Mouse (Mus musculus): ENCODE results near the gene Gli3. TPM values are rescaled to one million over a fixed set of nuclear protein-coding genes. Genes with fewer than 3 reads are reported as not detected.

Gene Gli3
- polyA plus RNA-seq, 1 experiment from 2014 or later = 18.9 TPM

GRCm38 (mm10) chr13:15675480-15675879 lies 212.4 kb downstream of the Gli3 start:
- Histone ChIP-seq H3K27ac (no peak overlapping the region), H3K4me3 (replicated peaks) (no peak overlapping the region), H3K4me2 (no peak overlapping the region), H3K9ac (no peak overlapping the region), H3K4me1 (no peaks in the 10 kb centered on the region), H3K9me3 (no peaks in the 10 kb centered on the region), H3K27me3 (replicated peaks) (no peaks in the 10 kb centered on the region), H3K36me3 (no peaks in the 10 kb centered on the region)
- no peak for ATAC-seq (ENCODE audit: insufficient read depth, low FRiP score, low read depth)

DNA sequence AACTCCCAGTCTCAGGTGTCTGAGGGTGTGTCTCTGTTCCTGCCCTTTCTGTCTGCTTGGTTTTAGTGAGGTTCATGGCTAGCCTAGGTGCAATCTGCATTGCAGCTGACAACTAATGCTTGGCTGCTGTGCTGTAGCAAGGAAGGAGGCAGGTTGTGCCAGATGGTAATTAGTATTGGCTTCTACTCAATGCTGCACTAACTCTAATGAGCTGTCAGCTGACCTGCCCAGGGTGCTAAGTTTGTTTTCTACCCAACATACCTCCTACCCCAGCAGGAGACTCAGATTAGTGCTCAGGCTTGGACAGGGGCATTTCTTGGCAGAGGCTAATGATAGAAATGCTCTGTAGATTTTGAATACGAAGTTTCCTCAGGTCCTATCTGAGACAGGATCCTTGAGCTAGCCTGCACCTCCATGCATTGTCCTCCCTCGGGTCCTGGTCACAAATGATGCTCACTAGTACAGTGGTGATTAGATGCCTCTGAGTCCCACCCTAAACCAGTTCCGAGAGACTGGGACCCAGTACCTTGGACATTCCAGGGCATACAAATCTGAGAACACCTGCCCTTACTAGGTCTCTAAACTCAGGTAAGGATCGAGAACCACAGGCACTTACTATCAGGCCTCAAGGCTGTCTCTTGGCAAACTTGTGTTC lies 214.2 kb downstream of the Gli3 start:
- Histone ChIP-seq H3K36me3 (no peaks in the 10 kb centered on the region), H3K4me1 (no peaks in the 10 kb centered on the region), H3K9ac (no peak overlapping the region), H3K4me3 (replicated peaks) (no peak overlapping the region), H3K27me3 (replicated peaks) (no peaks in the 10 kb centered on the region), H3K4me2 (no peak overlapping the region), H3K9me3 (no peaks in the 10 kb centered on the region), H3K27ac (no peak overlapping the region)
- 88% methylated on average over 4 of the region's 4 CpGs for WGBS
- ATAC-seq (ENCODE audit: insufficient read depth, low FRiP score, low read depth) = no peak

DNA sequence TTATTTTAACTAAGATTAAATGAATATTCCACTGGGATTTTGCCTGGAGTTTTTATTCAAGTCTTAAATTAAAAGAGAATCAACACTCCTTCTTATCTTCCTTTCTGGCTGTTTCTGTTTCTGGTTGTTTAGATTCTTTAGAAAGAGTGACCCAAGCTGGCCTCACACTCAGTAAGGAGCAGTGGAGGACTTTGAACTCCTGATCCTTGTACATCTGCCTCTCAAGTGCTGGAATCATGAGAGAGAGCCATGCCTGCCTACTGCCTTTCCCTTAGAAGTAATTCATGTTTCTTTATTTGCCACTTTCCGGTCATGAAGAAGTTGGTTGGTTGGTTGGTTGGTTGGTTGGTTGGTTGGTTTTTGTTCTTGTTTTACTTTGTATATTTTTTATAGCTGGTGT lies 218.5 kb downstream of the Gli3 start:
- Histone ChIP-seq H3K4me2 (no peak overlapping the region), H3K4me1 (no peaks in the 10 kb centered on the region), H3K4me3 (replicated peaks) (no peak overlapping the region), H3K9ac (no peak overlapping the region), H3K27me3 (replicated peaks) (no peaks in the 10 kb centered on the region), H3K36me3 (no peaks in the 10 kb centered on the region), H3K27ac (no peak overlapping the region), H3K9me3 (no peaks in the 10 kb centered on the region)
- 95% methylated on average over 1 of the region's 1 CpGs for WGBS
- no peak for ATAC-seq (ENCODE audit: insufficient read depth, low FRiP score, low read depth)

DNA sequence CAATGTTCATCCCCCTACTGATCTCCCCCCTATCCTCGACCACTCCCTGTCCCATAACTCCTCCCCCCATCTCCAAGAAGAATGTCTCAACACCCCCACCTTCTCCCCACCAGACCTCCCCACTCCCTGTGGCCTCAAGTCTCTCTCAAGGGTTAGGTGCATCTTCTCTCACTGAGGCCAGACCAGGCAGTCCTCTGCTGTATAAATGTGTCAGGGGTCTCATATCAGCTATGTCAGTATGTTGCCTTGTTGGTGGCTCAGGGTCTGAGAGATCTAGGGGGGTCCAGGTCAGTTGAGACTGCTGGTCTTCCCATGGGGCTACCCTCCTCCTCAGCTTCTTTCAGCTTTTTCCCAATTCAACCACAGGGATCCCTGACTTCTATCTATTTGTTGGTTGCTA lies 220.0 kb downstream of the Gli3 start:
- H3K27me3 ChIP-seq (replicated peaks) = no peaks in the 10 kb centered on the region
- no peak for ATAC-seq (ENCODE audit: insufficient read depth, low FRiP score, low read depth)
- no peak overlapping the region for H3K27ac ChIP-seq
- no peak overlapping the region for H3K9ac ChIP-seq
- no peaks in the 10 kb centered on the region for H3K36me3 ChIP-seq
- no peak overlapping the region for H3K4me3 ChIP-seq (replicated peaks)
- H3K4me1 ChIP-seq = no peaks in the 10 kb centered on the region
- 22% methylated on average over 1 of the region's 1 CpGs for WGBS
- no peaks in the 10 kb centered on the region for H3K9me3 ChIP-seq
- no peak overlapping the region for H3K4me2 ChIP-seq

DNA sequence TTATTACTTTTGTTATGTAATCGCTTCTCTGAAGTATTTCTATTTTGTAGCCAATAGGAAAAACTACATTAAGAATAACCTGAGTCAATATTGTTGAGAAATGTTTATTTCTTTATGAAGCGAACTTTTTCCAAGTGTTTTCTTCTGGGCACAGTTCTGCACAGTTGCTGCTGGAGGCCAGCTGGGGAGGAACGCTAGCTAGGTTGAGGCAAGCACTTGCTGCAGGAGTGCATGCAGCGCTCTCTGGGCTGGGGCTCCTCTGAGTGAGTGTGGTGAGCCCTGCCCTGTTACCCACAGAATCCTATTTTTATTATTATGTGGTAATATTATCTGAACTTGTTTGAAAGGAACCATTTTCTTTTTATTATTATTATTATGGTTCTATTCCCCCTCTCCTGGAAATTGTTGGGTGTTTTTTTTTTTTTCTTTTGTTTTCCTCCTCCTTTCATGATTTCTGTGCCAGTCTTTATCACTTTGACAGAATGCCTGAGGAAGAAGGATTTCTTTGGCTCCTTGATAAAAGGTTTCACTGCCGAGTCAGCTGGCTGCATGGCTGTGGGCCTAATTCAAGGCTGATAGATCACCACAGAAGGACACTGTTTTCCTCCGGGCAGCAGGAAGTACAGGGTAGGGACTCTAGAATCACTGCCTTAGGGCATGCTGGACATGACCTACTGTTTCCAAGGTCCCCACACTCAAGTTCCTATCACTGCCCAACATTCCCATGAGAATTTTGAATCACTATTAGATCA lies 225.2 kb downstream of the Gli3 start:
- no peak for ATAC-seq (ENCODE audit: insufficient read depth, low FRiP score, low read depth)
- no peak overlapping the region for H3K4me3 ChIP-seq (replicated peaks)
- no peak overlapping the region for H3K27ac ChIP-seq
- no peaks in the 10 kb centered on the region for H3K27me3 ChIP-seq (replicated peaks)
- no peaks in the 10 kb centered on the region for H3K9me3 ChIP-seq
- no peak overlapping the region for H3K9ac ChIP-seq
- H3K4me2 ChIP-seq = no peak overlapping the region
- no peaks in the 10 kb centered on the region for H3K4me1 ChIP-seq
- H3K36me3 ChIP-seq = no peaks in the 10 kb centered on the region
- 73% methylated on average over 6 of the region's 6 CpGs for WGBS

- H3K4me1 ChIP-seq = no peaks in the 10 kb centered on the region
- no peak overlapping the region for H3K27ac ChIP-seq
- WGBS = 84% methylated on average over 5 of the region's 5 CpGs
- ATAC-seq (ENCODE audit: insufficient read depth, low FRiP score, low read depth) = no peak
- H3K4me3 ChIP-seq (replicated peaks) = no peak overlapping the region
- no peak overlapping the region for H3K9ac ChIP-seq
- H3K27me3 ChIP-seq (replicated peaks) = no peaks in the 10 kb centered on the region
- H3K9me3 ChIP-seq = no peaks in the 10 kb centered on the region
- no peaks in the 10 kb centered on the region for H3K36me3 ChIP-seq
- H3K4me2 ChIP-seq = no peak overlapping the region
These were observed 225.9 kb downstream of the Gli3 start for GRCm38 (mm10) chr13:15688826-15689501.

DNA sequence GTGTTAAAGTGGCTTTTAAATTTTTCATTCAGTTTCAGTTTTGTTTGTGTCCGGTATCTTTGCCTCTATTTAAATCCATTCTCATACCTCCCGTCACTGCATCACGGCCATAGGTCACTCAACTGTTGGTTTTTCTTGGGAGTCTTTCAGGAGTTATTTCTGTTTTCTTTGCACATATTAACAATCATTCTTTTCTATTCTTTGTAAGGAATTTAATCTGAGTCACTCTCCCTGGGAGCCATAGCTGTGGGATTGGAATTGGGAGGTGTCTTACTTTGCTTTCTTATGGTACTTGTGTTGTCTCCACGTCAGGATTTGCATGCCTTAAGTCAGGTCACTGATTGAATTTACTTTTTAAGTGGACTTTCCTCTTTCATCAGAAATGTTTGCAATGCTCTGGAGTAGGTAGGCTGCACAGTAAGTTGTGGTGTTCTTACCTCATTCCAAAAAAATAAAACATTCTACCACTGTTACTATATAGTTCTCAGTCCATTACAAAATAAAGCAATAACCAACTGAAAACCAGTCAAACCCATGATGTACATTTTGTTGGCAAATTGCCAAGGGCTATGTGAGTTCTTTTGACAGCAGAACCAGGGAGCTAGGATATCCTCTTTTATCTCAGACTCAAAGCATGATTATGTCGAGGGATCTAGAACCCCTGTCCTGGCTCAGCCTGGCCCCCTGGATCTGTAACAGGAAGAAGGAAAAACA lies 228.9 kb downstream of the Gli3 start:
- WGBS = 60% methylated on average over 5 of the region's 5 CpGs
- no peak for ATAC-seq (ENCODE audit: insufficient read depth, low FRiP score, low read depth)
- H3K4me2 ChIP-seq = no peak overlapping the region
- H3K9ac ChIP-seq = no peak overlapping the region
- H3K36me3 ChIP-seq = no peaks in the 10 kb centered on the region
- no peaks in the 10 kb centered on the region for H3K9me3 ChIP-seq
- H3K4me3 ChIP-seq (replicated peaks) = no peak overlapping the region
- H3K27me3 ChIP-seq (replicated peaks) = no peaks in the 10 kb centered on the region
- H3K4me1 ChIP-seq = no peaks in the 10 kb centered on the region
- no peak overlapping the region for H3K27ac ChIP-seq

GRCm38 (mm10) chr13:15692465-15692809 lies 229.4 kb downstream of the Gli3 start:
- Histone ChIP-seq H3K9me3 (no peaks in the 10 kb centered on the region), H3K36me3 (no peaks in the 10 kb centered on the region), H3K4me1 (no peaks in the 10 kb centered on the region), H3K9ac (no peak overlapping the region), H3K4me2 (no peak overlapping the region), H3K27ac (no peak overlapping the region), H3K4me3 (replicated peaks) (no peak overlapping the region), H3K27me3 (replicated peaks) (no peaks in the 10 kb centered on the region)
- no peak for ATAC-seq (ENCODE audit: insufficient read depth, low FRiP score, low read depth)

GRCm38 (mm10) chr13:15698284-15698683 lies 235.2 kb downstream of the Gli3 start:
- H3K27me3 ChIP-seq (replicated peaks) = no peaks in the 10 kb centered on the region
- H3K4me3 ChIP-seq (replicated peaks) = no peak overlapping the region
- WGBS = 79% methylated on average over 4 of the region's 4 CpGs
- no peak overlapping the region for H3K27ac ChIP-seq
- H3K9ac ChIP-seq = no peak overlapping the region
- no peak for ATAC-seq (ENCODE audit: insufficient read depth, low FRiP score, low read depth)
- H3K36me3 ChIP-seq = no peaks in the 10 kb centered on the region
- no peaks in the 10 kb centered on the region for H3K4me1 ChIP-seq
- H3K9me3 ChIP-seq = no peaks in the 10 kb centered on the region
- H3K4me2 ChIP-seq = no peak overlapping the region

- H3K4me2 ChIP-seq = no peak overlapping the region
- H3K4me3 ChIP-seq (replicated peaks) = no peak overlapping the region
- H3K9me3 ChIP-seq = no peaks in the 10 kb centered on the region
- 85% methylated on average over 6 of the region's 6 CpGs for WGBS
- H3K4me1 ChIP-seq = no peaks in the 10 kb centered on the region
- H3K27me3 ChIP-seq (replicated peaks) = no peaks in the 10 kb centered on the region
- no peak for ATAC-seq (ENCODE audit: insufficient read depth, low FRiP score, low read depth)
- no peaks in the 10 kb centered on the region for H3K36me3 ChIP-seq
- no peak overlapping the region for H3K9ac ChIP-seq
- no peak overlapping the region for H3K27ac ChIP-seq
These were observed 236.1 kb downstream of the Gli3 start for GRCm38 (mm10) chr13:15699116-15699515.

GRCm38 (mm10) chr13:15704669-15705068 lies 241.6 kb downstream of the Gli3 start:
- WGBS = 90% methylated on average over 8 of the region's 8 CpGs
- no peak overlapping the region for H3K27ac ChIP-seq
- H3K27me3 ChIP-seq (replicated peaks) = no peaks in the 10 kb centered on the region
- H3K4me1 ChIP-seq = no peaks in the 10 kb centered on the region
- H3K9me3 ChIP-seq = no peaks in the 10 kb centered on the region
- no peak overlapping the region for H3K4me2 ChIP-seq
- H3K4me3 ChIP-seq (replicated peaks) = no peak overlapping the region
- no peak for ATAC-seq (ENCODE audit: insufficient read depth, low FRiP score, low read depth)
- H3K36me3 ChIP-seq = no peaks in the 10 kb centered on the region
- H3K9ac ChIP-seq = no peak overlapping the region

GRCm38 (mm10) chr13:15707481-15707881 lies 244.4 kb downstream of the Gli3 start:
- no peak; the same call in 1 of the 2 replicates for ATAC-seq (ENCODE audit: insufficient read depth, low FRiP score, low read depth)
- WGBS = 58% methylated on average over 4 of the region's 4 CpGs
- H3K9me3 ChIP-seq = no peaks in the 10 kb centered on the region
- H3K4me1 ChIP-seq = no peaks in the 10 kb centered on the region
- no peaks in the 10 kb centered on the region for H3K27me3 ChIP-seq (replicated peaks)
- no peak overlapping the region for H3K9ac ChIP-seq
- no peak overlapping the region for H3K27ac ChIP-seq
- H3K36me3 ChIP-seq = no peaks in the 10 kb centered on the region
- no peak overlapping the region for H3K4me3 ChIP-seq (replicated peaks)
- H3K4me2 ChIP-seq = no peak overlapping the region

Measured in stomach, embryonic 15.5 days (tissue).